Mouse (Mus musculus): ENCODE results near the gene Pgc.

Pgc gene

DNA sequence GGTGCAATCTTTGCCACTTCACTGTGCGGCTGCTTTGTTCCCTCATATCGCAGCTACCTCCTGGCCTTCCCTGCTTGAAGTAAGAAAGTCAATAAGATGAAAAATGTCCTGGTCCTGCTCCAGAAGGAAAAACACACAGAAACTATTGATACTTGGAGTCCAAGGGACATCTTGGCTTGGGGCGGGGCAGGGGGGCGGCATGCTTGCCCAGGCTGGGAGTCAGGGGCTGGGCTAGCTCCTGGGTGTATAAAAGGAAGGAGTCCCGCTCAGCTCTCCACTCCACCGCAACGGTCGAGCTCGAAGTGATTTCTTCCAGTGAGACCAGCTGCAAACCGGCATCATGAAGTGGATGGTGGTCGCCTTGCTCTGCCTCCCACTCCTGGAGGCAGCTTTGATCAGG, at the start of gene Pgc:
TSS of gene Pgc (plus strand) at position 277 of the 400 bp plus-strand sequence.
- no peak for DNase-seq (ENCODE audit: low spot score)

GRCm38 (mm10) chr17:47678238-47678637, 48.4 kb upstream of the Pgc start:
- no peak for DNase-seq (ENCODE audit: low spot score)

DNA sequence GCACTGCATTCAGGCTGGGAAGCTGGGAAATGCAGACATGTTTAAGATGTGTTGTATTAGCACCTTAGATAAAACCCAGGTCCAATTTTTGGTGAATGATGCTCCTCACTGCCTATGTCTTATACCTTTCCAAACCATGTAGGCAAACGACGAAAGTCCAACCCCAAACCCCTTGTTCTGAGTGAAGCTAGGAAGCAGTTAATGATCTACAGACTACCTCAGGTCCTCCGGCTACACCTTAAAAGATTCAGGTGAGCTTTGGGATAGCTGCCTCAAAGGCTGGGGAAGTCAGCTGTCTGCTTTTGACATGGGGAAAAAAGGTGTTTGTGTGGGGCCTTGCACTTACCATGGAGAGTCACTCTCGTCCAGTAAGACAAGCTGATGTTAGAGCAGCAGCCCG, 47.9 kb upstream of the Pgc start:
- DNase-seq (ENCODE audit: low spot score): no peak

GRCm38 (mm10) chr17:47682836-47683235, 43.8 kb upstream of the Pgc start:
- no peak for DNase-seq (ENCODE audit: low spot score)

GRCm38 (mm10) chr17:47687409-47688343, 39.0 kb upstream of the Pgc start:
- DNase-seq (ENCODE audit: low spot score): peak; percentile 93

GRCm38 (mm10) chr17:47688344-47688607, 38.4 kb upstream of the Pgc start, which contains the start of gene Tomm6:
Tomm6 (minus strand) TSS chr17:47688386.
- DNase-seq (ENCODE audit: low spot score): no peak

GRCm38 (mm10) chr17:47688608-47689575, 37.8 kb upstream of the Pgc start, which contains the start of gene Frs3:
Frs3 (plus strand) TSS chr17:47689030.
- DNase-seq (ENCODE audit: low spot score): peak; percentile 75

- DNase-seq (ENCODE audit: low spot score): no peak
Observed at GRCm38 (mm10) chr17:47689894-47690293, 36.7 kb upstream of the Pgc start.

GRCm38 (mm10) chr17:47691650-47692049, 35.0 kb upstream of the Pgc start:
- no peak for DNase-seq (ENCODE audit: low spot score)

DNA sequence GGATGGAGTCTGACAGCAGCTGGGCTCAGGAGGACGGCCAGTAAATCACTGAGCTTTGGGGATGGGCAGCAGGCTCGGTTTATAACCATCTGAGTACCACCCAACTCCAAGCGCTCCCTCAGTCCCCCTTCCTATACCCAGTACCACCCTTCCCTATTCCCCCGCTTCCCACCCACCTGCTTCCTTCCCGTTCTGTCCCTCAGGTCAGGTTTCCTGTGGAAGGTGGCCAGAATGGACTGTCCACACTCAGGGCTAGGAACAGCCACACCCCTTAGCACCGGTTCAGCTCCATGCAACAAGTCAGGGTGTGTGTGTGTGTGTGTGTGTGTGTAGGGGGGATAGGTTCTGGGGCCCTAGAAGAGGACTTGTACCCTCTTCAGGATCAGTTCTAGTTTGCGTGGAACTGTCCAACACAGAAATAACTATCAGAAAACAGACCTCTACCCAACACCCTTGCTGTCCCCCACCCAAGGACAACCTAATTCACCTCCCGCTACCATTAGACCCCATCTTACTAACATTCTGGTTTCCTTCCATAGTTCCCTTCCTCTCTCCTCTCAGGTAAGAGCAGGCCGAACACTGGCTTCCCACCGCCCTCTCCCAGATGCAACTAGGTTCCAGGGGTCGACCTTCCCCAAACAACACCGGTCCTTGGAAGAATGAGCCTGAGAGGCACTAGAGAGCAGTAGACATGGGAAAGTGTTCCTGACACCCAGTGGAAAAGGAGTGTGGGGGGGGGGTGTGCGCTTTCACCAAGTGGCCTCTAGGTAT, 32.8 kb upstream of the Pgc start:
- DNase-seq (ENCODE audit: low spot score): no peak

- DNase-seq (ENCODE audit: low spot score): no peak
Observed at GRCm38 (mm10) chr17:47694442-47694502, 32.4 kb upstream of the Pgc start, which contains the start of gene Gm21981. Gm21981 (minus strand) TSS chr17:47694455.

GRCm38 (mm10) chr17:47694503-47695336, 31.9 kb upstream of the Pgc start, which contains the start of gene Prickle4:
Prickle4 (minus strand) TSS chr17:47694736.
- peak; percentile 99 for DNase-seq (ENCODE audit: low spot score)

GRCm38 (mm10) chr17:47695337-47695710, 31.3 kb upstream of the Pgc start:
- DNase-seq (ENCODE audit: low spot score): no peak

GRCm38 (mm10) chr17:47698156-47698555, 28.5 kb upstream of the Pgc start:
- DNase-seq (ENCODE audit: low spot score): no peak

- DNase-seq (ENCODE audit: low spot score): no peak
Observed at GRCm38 (mm10) chr17:47699055-47699454, 27.6 kb upstream of the Pgc start.

GRCm38 (mm10) chr17:47701793-47702192, 24.8 kb upstream of the Pgc start:
- no peak for DNase-seq (ENCODE audit: low spot score)

DNA sequence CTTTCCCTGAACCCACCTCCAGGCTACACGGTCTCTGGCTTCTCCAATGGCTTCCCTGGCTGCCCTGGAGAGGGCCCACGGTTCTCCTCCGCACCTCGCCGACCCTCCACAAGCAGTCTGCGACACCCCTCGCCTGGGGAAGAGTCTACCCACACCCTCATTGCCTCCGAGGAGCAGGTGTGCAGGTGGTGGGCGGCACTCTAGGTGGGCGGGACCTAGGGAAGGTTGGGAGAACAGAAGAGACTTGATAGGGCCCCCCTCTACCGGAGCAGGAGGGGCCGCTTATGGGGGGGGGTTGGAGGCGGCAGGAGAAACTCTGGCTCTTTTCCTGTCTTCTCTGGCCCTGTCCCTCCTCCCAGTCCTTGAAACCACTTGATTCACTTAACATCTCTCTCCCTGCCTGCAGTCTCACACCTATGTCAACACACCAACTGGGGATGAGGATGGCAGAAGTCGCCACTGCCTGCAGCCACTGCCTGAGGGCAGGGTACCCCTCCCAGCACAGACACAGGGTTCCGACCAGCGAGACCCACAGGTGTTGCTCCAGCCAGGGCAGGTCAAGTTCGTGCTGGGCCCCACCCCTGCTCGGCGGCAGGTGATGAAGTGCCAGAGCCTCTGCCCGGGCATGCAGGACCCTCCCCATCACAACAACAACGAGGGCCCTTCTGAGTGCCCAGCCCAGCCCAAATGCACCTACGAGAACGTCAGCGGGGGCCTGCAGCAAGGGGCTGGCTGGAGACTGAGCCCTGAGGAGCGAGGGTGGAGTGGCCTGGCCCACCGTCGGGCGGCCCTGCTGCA, 23.9 kb upstream of the Pgc start:
- DNase-seq (ENCODE audit: low spot score): no peak

GRCm38 (mm10) chr17:47703556-47703955, 23.1 kb upstream of the Pgc start:
- DNase-seq (ENCODE audit: low spot score): no peak

DNA sequence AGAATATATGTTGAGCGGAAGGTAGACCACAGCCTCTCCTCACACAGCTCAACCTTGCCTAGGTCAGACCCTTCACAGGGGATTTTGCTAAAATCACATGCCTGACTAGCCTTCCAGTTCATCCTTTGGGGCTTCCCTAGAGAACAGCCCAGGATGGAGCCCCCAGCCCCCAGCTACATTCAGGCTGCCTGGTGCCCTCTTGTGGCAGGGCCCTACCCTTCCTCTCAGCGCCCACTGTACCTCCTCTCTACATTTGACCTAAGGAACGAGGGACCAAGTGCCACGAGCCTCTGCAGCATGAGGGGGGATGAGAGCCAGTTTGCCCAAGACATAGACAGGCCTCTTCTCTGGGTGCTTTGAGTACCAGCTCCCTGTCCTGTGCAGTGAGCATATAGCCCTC, 21.9 kb upstream of the Pgc start:
- no peak for DNase-seq (ENCODE audit: low spot score)

DNA sequence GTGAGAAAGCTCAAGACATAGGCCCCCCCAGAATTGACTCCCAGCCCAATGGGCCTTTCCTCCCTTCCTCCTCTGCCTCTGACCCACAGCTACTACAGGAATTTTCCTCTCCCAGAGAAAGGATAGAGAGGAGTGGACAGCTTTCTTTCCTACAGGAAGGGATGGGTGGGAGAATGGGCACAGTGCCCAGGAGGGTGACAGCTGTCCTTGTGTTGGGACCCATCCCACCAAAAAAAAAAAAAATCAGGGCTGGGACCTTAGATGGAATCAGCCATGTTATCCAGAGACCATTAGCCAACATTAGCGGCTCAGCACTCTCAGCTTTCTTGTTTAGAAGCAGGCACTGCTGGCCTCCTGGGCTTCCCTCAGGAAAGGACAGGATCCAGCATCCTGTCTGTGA, 20.4 kb upstream of the Pgc start:
- no peak for DNase-seq (ENCODE audit: low spot score)

DNA sequence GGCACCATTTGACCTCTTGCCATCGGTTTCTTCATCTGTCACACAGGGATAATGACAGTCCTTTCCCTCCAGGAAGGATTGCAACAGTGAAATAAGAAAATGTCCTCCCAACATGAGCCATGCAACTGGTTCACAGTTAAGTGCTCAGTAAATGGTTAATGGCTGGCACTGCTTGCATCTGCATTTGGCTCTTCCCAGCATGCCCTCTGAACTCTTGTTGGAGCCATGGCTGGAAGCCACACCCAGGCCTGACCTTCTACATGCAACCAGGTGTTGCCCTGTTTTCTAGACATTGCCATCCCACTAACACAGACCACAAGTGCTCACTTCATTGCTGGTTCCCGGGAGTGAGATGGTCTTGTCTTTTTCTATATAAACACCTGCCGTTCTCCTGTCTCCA, 18.7 kb upstream of the Pgc start:
- DNase-seq (ENCODE audit: low spot score): no peak

Data from ovary, postnatal 36 days (tissue).